Mouse (Mus musculus): ENCODE measurements around the gene Fbxl15.

DNA sequence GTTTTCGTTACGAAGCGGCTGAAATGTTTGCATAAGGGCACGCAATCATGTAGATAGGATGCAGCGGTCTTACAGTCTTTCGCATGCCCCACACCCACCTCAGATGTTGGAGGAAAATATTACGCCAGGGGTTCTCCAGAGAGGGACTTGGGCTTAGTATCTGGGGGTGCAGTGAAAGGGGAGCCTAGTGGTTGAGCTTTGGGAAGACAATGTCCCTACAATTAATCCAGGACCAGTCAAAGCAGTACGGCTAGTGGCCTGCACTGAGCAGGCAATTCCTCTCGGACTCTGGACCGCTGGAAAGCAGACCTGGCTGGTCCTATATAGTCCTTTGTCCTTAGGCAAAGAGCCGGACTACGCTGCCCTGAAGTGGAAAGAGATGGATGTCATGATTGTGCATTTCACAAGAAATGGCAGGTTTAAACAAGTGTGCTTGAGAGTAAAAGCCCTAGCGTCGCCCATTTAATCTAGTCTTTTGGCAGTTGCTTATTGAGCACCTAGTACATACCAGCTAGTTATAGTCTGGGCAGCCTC lies 386 bp upstream of the Fbxl15 start:
- TF ChIP-seq POLR2A (IDR thresholded peaks at IDR 0.05; ENCODE audit: low read depth, low read length) (no peak), CTCF (IDR thresholded peaks at IDR 0.05; ENCODE audit: borderline replicate concordance, insufficient read depth, low read length) (no peak)

All from embryonic fibroblast, embryonic 13.5 days (primary cell).